Mouse (Mus musculus) testis, adult 2 months (tissue): Measurements from ENCODE around the gene Fbxo17. TPM values are rescaled to one million over a fixed set of nuclear protein-coding genes. Genes with fewer than 3 reads are reported as not detected.

Source experiments
- H3K27ac ChIP-seq: fragments of 200-500 bp; 2 replicates; pipeline ENCODE4 v1.5.1; 2012; ENCODE audit warnings: low read depth, low read length; ENCODE audit not compliant: control insufficient read depth, insufficient read depth
- H3K27me3 ChIP-seq: fragments of 200-500 bp; 2 replicates; pipeline ENCODE4 v1.6.1; 2012; ENCODE audit warnings: mild to moderate bottlenecking, low read length, moderate library complexity; ENCODE audit not compliant: control insufficient read depth, insufficient read depth
- H3K36me3 ChIP-seq: fragments of 200-500 bp; 2 replicates; pipeline ENCODE4 v1.6.1; 2012; ENCODE audit warnings: mild to moderate bottlenecking, low read length; ENCODE audit not compliant: control insufficient read depth, insufficient read depth
- H3K4me1 ChIP-seq: fragments of 200-500 bp; 2 replicates; pipeline ENCODE4 v1.6.1; 2012; ENCODE audit warnings: low read length; ENCODE audit not compliant: control insufficient read depth, insufficient read depth
- H3K4me3 ChIP-seq: fragments of 200-500 bp; 2 replicates; pipeline ENCODE4 v1.5.1; 2012; ENCODE audit warnings: low read depth, mild to moderate bottlenecking, low read length, moderate library complexity, mixed read lengths; ENCODE audit not compliant: control insufficient read depth
- CTCF ChIP-seq: fragments of 200-500 bp; IDR thresholded peaks from 2 replicates; pipeline ENCODE4 v1.5.1; 2012; ENCODE audit warnings: low read depth, mild to moderate bottlenecking, inconsistent platforms, low read length, moderate library complexity; ENCODE audit not compliant: control insufficient read depth, insufficient read depth, insufficient replicate concordance
- POLR2A ChIP-seq: fragments of 200-500 bp; IDR thresholded peaks from 2 replicates; pipeline ENCODE4 v1.6.1; 2012; ENCODE audit warnings: low read depth, mild to moderate bottlenecking, inconsistent platforms, low read length, moderate library complexity; ENCODE audit not compliant: control insufficient read depth
- polyA plus RNA-seq: library from polyadenylated mRNA; depleted of rRNA; stranded (reverse); fragments of >200 nt; gene quantifications from 2 replicates; pipeline ENCODE4 v1.2.3, GENCODE M21; 2012

The Fbxo17 gene
- polyA plus RNA-seq, 1 experiment, result 8.1 TPM

GRCm38 (mm10) chr7:28677624-28678023 is 39.0 kb upstream of the Fbxo17 start:
- H3K27me3 ChIP-seq, result no peaks in the 10 kb centered on the region
- no peaks in the 10 kb centered on the region for H3K36me3 ChIP-seq
- TF ChIP-seq CTCF, result no peak
- TF ChIP-seq POLR2A, result no peak
- H3K4me3 ChIP-seq, result no peak overlapping the region
- no peak overlapping the region for H3K27ac ChIP-seq
- peaks cover 3% of the 10 kb centered on the region for H3K4me1 ChIP-seq

- Histone ChIP-seq H3K27me3 (no peaks in the 10 kb centered on the region), H3K36me3 (no peaks in the 10 kb centered on the region), H3K4me1 (peaks cover 10% of the 10 kb centered on the region), H3K27ac (no peak overlapping the region), H3K4me3 (no peak overlapping the region)
- TF ChIP-seq POLR2A (no peak), CTCF (no peak)
Observed at GRCm38 (mm10) chr7:28691075-28691474, 25.5 kb upstream of the Fbxo17 start.

GRCm38 (mm10) chr7:28692545-28693320 is 23.9 kb upstream of the Fbxo17 start, which contains the start of gene Fbxo27:
Gene Fbxo27, plus strand, starts transcription at chr7:28692849.
- no peak for TF ChIP-seq CTCF
- no peak for TF ChIP-seq POLR2A
- Histone ChIP-seq H3K36me3 (no peaks in the 10 kb centered on the region), H3K4me3 (peak within 1 kb of the TSS; percentile 72), H3K27me3 (no peaks in the 10 kb centered on the region), H3K27ac (peak within 1 kb of the TSS; percentile 65), H3K4me1 (peaks cover 10% of the 10 kb centered on the region)

- no peaks in the 10 kb centered on the region for H3K27me3 ChIP-seq
- peaks cover 10% of the 10 kb centered on the region for H3K4me1 ChIP-seq
- peak; percentile 52; the same call in 1 of the 2 replicates for TF ChIP-seq POLR2A
- TF ChIP-seq CTCF, result no peak
- H3K36me3 ChIP-seq, result no peaks in the 10 kb centered on the region
- H3K27ac ChIP-seq, result peak overlapping the region; percentile 65
- H3K4me3 ChIP-seq, result peak overlapping the region; percentile 72
Observed at GRCm38 (mm10) chr7:28693321-28693966, 23.2 kb upstream of the Fbxo17 start.

GRCm38 (mm10) chr7:28694423-28694822 is 22.2 kb upstream of the Fbxo17 start:
- TF ChIP-seq CTCF, result no peak
- no peak for TF ChIP-seq POLR2A
- H3K4me3 ChIP-seq, result no peak overlapping the region
- no peaks in the 10 kb centered on the region for H3K36me3 ChIP-seq
- H3K27me3 ChIP-seq, result no peaks in the 10 kb centered on the region
- peaks cover 10% of the 10 kb centered on the region for H3K4me1 ChIP-seq
- H3K27ac ChIP-seq, result peak overlapping the region; percentile 8; the same call in 1 of the 2 replicates

GRCm38 (mm10) chr7:28694966-28695511 is 21.6 kb upstream of the Fbxo17 start:
- Histone ChIP-seq H3K36me3 (no peaks in the 10 kb centered on the region), H3K4me1 (peaks cover 10% of the 10 kb centered on the region), H3K27me3 (no peaks in the 10 kb centered on the region), H3K27ac (peak overlapping the region; percentile 67), H3K4me3 (no peak overlapping the region)
- TF ChIP-seq POLR2A (no peak), CTCF (no peak)

GRCm38 (mm10) chr7:28697277-28697676 is 19.3 kb upstream of the Fbxo17 start:
- no peak overlapping the region for H3K4me3 ChIP-seq
- no peaks in the 10 kb centered on the region for H3K27me3 ChIP-seq
- peak overlapping the region; percentile 63 for H3K27ac ChIP-seq
- TF ChIP-seq POLR2A (no peak), CTCF (no peak)
- no peaks in the 10 kb centered on the region for H3K36me3 ChIP-seq
- H3K4me1 ChIP-seq, result peaks cover 12% of the 10 kb centered on the region
